Comparison of ENCODE assay signal across 11 mouse cellular contexts in the genomic region with DNA sequence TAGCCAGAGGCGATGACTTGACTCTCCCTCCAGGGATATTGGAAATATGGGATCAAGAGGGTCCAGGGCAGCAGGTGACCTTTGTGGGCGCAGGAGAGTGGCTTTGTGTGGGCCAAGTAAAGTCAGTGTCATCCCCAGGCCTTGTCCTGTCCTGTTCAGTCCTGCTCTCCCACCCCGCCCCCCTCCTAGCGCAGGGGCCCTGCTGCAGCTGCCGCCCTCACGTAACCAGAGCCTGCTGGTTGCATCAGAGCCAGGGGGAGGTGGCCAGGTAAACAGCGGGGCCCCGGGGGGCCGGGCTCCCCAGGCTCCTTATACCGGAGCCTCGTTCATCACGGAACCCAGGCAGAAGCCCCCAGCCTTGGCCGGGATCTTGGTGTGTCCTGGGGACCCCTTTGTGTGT. TPM values are rescaled to one million over a fixed set of nuclear protein-coding genes. Genes with fewer than 3 reads are reported as not detected.
A peak's percentile ranks its signal among the peaks of the same experiment; 100 is the strongest.
DNase-seq lines count a peak whose midpoint lies in the region; ATAC-seq and TF ChIP-seq lines count a peak whose summit lies in the region.
"Had no signal": no experiment of that assay in that cellular context is flagged by ENCODE, and none has a peak within 500 bp of the region (broad histone marks: within the 10 kb centered on the region; RNA-seq: fewer than 3 reads in every experiment).

No protein-coding gene starts in this region.

- no peak for TF ChIP-seq EP300 in liver, postnatal 0 days (IDR thresholded peaks at IDR 0.05; ENCODE audit: low read depth)

- DNase-seq in forebrain, embryonic 10.5 days (ENCODE audit: extremely low spot score, low spot score): no peak
- DNase-seq in forebrain, embryonic 14.5 days (ENCODE audit: low spot score): no peak
- DNase-seq in midbrain, embryonic 11.5 days (ENCODE audit: low spot score, missing footprints): peak; percentile 85
- DNase-seq in liver, postnatal 0 days: peak; percentile 61
- no peak for DNase-seq in layer of hippocampus, postnatal 14 days (ENCODE audit: low spot score in 2 of 2)
- DNase-seq: adrenal gland, postnatal 36 days; cerebellum, adult 2 months had no signal

- no peaks in the 10 kb centered on the region for H3K9me3 ChIP-seq in forebrain, embryonic 10.5 days
- no peaks in the 10 kb centered on the region for H3K9me3 ChIP-seq in forebrain, embryonic 14.5 days (replicated peaks; ENCODE audit: control insufficient read depth, low read length)
- no peaks in the 10 kb centered on the region for H3K9me3 ChIP-seq in midbrain, embryonic 11.5 days (ENCODE audit: control insufficient read depth, low read length)
- H3K9me3 ChIP-seq in midbrain, embryonic 16.5 days (replicated peaks; ENCODE audit: control insufficient read depth, low read length, poor library complexity, severe bottlenecking): no peaks in the 10 kb centered on the region
- no peaks in the 10 kb centered on the region for H3K9me3 ChIP-seq in hindbrain, embryonic 16.5 days (ENCODE audit: control insufficient read depth, low read length)
- no peaks in the 10 kb centered on the region for H3K9me3 ChIP-seq in liver, postnatal 0 days (ENCODE audit: low read length)
- no peaks in the 10 kb centered on the region for H3K9me3 ChIP-seq in forebrain, embryonic 16.5 days (ENCODE audit: control insufficient read depth, low read length)

- peaks cover 18% of the 10 kb centered on the region for H3K4me1 ChIP-seq in forebrain, embryonic 10.5 days
- H3K4me1 ChIP-seq in forebrain, embryonic 14.5 days (ENCODE audit: control insufficient read depth, insufficient read depth, low read length): no peaks in the 10 kb centered on the region
- H3K4me1 ChIP-seq in midbrain, embryonic 11.5 days (ENCODE audit: control insufficient read depth, insufficient read depth, low read length): peaks cover 4% of the 10 kb centered on the region
- peaks cover 5% of the 10 kb centered on the region for H3K4me1 ChIP-seq in midbrain, embryonic 16.5 days (ENCODE audit: control insufficient read depth, insufficient read depth, low read length)
- peaks cover 4% of the 10 kb centered on the region; the same call in 1 of the 2 replicates for H3K4me1 ChIP-seq in hindbrain, embryonic 16.5 days (ENCODE audit: control insufficient read depth, insufficient read depth, low read depth, low read length)
- peaks cover 5% of the 10 kb centered on the region for H3K4me1 ChIP-seq in liver, postnatal 0 days (ENCODE audit: insufficient read depth)
- peaks cover 4% of the 10 kb centered on the region for H3K4me1 ChIP-seq in forebrain, embryonic 16.5 days (replicated peaks; ENCODE audit: control insufficient read depth, insufficient read depth, low read length)

- TF ChIP-seq CTCF in liver, postnatal 0 days (IDR thresholded peaks at IDR 0.05; ENCODE audit: low read depth): no peak

- 0 out of 2 replicates have a peak overlapping the region, but pooled peaks have one; percentile 2 for H3K27ac ChIP-seq in forebrain, embryonic 10.5 days
- H3K27ac ChIP-seq in forebrain, embryonic 14.5 days (ENCODE audit: low read depth, low read length): no peak overlapping the region
- no peak overlapping the region for H3K27ac ChIP-seq in midbrain, embryonic 11.5 days (ENCODE audit: low read depth, low read length)
- no peak overlapping the region for H3K27ac ChIP-seq in midbrain, embryonic 16.5 days (ENCODE audit: low read length)
- no peak overlapping the region for H3K27ac ChIP-seq in hindbrain, embryonic 16.5 days (ENCODE audit: low read depth, low read length)
- H3K27ac ChIP-seq in liver, postnatal 0 days (ENCODE audit: low read depth): no peak overlapping the region
- H3K27ac ChIP-seq in forebrain, embryonic 16.5 days (ENCODE audit: low read length): no peak overlapping the region

- peaks cover 23% of the 10 kb centered on the region for H3K36me3 ChIP-seq in forebrain, embryonic 10.5 days (replicated peaks)
- peaks cover 22% of the 10 kb centered on the region for H3K36me3 ChIP-seq in forebrain, embryonic 14.5 days (ENCODE audit: control insufficient read depth, insufficient read depth, low read length)
- H3K36me3 ChIP-seq in midbrain, embryonic 11.5 days (ENCODE audit: control insufficient read depth, insufficient read depth, low read length): peaks cover 5% of the 10 kb centered on the region; the same call in 1 of the 2 replicates
- H3K36me3 ChIP-seq in midbrain, embryonic 16.5 days (ENCODE audit: control insufficient read depth, insufficient read depth, low read length): peaks cover 15% of the 10 kb centered on the region
- H3K36me3 ChIP-seq in hindbrain, embryonic 16.5 days (ENCODE audit: control insufficient read depth, insufficient read depth, low read length): peaks cover 20% of the 10 kb centered on the region
- H3K36me3 ChIP-seq in liver, postnatal 0 days (replicated peaks; ENCODE audit: insufficient read depth, low read length): peaks cover 12% of the 10 kb centered on the region
- H3K36me3 ChIP-seq in forebrain, embryonic 16.5 days (ENCODE audit: control insufficient read depth, insufficient read depth): peaks cover 6% of the 10 kb centered on the region

- no peak for ATAC-seq in forebrain, embryonic 14.5 days
- ATAC-seq in midbrain, embryonic 11.5 days (ENCODE audit: low FRiP score): no peak
- ATAC-seq in midbrain, embryonic 16.5 days: no peak
- no peak; the same call in 1 of the 2 replicates for ATAC-seq in hindbrain, embryonic 16.5 days
- ATAC-seq in liver, postnatal 0 days: peak; percentile 73
- no peak for ATAC-seq in forebrain, embryonic 16.5 days

- H3K9ac ChIP-seq in forebrain, embryonic 14.5 days (ENCODE audit: low read length): no peak overlapping the region
- H3K9ac ChIP-seq in midbrain, embryonic 11.5 days (ENCODE audit: low read length): no peak overlapping the region
- no peak overlapping the region for H3K9ac ChIP-seq in midbrain, embryonic 16.5 days (ENCODE audit: low read depth, low read length)
- H3K9ac ChIP-seq in hindbrain, embryonic 16.5 days (ENCODE audit: low read depth, low read length): peak overlapping the region; percentile 48
- H3K9ac ChIP-seq in liver, postnatal 0 days (replicated peaks): no peak overlapping the region
- H3K9ac ChIP-seq in forebrain, embryonic 16.5 days (replicated peaks; ENCODE audit: low read depth, low read length): no peak overlapping the region

- H3K27me3 ChIP-seq in forebrain, embryonic 10.5 days (ENCODE audit: poor library complexity, severe bottlenecking): peaks cover 39% of the 10 kb centered on the region
- H3K27me3 ChIP-seq in forebrain, embryonic 14.5 days (replicated peaks; ENCODE audit: control insufficient read depth, insufficient read depth, low read length): no peaks in the 10 kb centered on the region
- no peaks in the 10 kb centered on the region for H3K27me3 ChIP-seq in midbrain, embryonic 11.5 days (ENCODE audit: control insufficient read depth, insufficient read depth, low read length)
- H3K27me3 ChIP-seq in midbrain, embryonic 16.5 days (ENCODE audit: control insufficient read depth, insufficient read depth, low read depth, low read length): no peaks in the 10 kb centered on the region
- H3K27me3 ChIP-seq in hindbrain, embryonic 16.5 days (replicated peaks; ENCODE audit: control insufficient read depth, insufficient read depth, low read length): peaks cover 5% of the 10 kb centered on the region
- H3K27me3 ChIP-seq in liver, postnatal 0 days (ENCODE audit: insufficient read depth, low read length): no peaks in the 10 kb centered on the region
- no peaks in the 10 kb centered on the region for H3K27me3 ChIP-seq in forebrain, embryonic 16.5 days (replicated peaks; ENCODE audit: control insufficient read depth, insufficient read depth, low read length)

- 21% methylated on average over 13 of the region's 13 CpGs for WGBS in forebrain, embryonic 10.5 days
- WGBS in forebrain, embryonic 14.5 days: 16% methylated on average over 13 of the region's 13 CpGs
- WGBS in midbrain, embryonic 11.5 days: 18% methylated on average over 13 of the region's 13 CpGs
- WGBS in midbrain, embryonic 16.5 days: 15% methylated on average over 13 of the region's 13 CpGs
- 17% methylated on average over 13 of the region's 13 CpGs for WGBS in hindbrain, embryonic 16.5 days
- WGBS in liver, postnatal 0 days (ENCODE audit: insufficient replicate concordance): 25% methylated on average over 13 of the region's 13 CpGs
- 20% methylated on average over 13 of the region's 13 CpGs for WGBS in forebrain, embryonic 16.5 days

- no peak overlapping the region for H3K4me2 ChIP-seq in forebrain, embryonic 14.5 days (ENCODE audit: low read length)
- no peak overlapping the region for H3K4me2 ChIP-seq in midbrain, embryonic 11.5 days
- H3K4me2 ChIP-seq in midbrain, embryonic 16.5 days (ENCODE audit: low read length): no peak overlapping the region
- no peak overlapping the region for H3K4me2 ChIP-seq in hindbrain, embryonic 16.5 days (ENCODE audit: low read length)
- peak overlapping the region; percentile 39; the same call in 1 of the 2 replicates for H3K4me2 ChIP-seq in liver, postnatal 0 days (ENCODE audit: low read depth, low read length)
- no peak overlapping the region for H3K4me2 ChIP-seq in forebrain, embryonic 16.5 days (ENCODE audit: low read length)

- no peak overlapping the region for H3K4me3 ChIP-seq in forebrain, embryonic 10.5 days
- H3K4me3 ChIP-seq in forebrain, embryonic 14.5 days (ENCODE audit: low read depth, low read length): no peak overlapping the region
- no peak overlapping the region for H3K4me3 ChIP-seq in midbrain, embryonic 11.5 days (ENCODE audit: low read depth, low read length)
- H3K4me3 ChIP-seq in midbrain, embryonic 16.5 days (ENCODE audit: low read depth, low read length): no peak overlapping the region
- H3K4me3 ChIP-seq in hindbrain, embryonic 16.5 days (ENCODE audit: low read length): no peak overlapping the region
- H3K4me3 ChIP-seq in liver, postnatal 0 days (ENCODE audit: low read depth, low read length): no peak overlapping the region
- no peak overlapping the region for H3K4me3 ChIP-seq in forebrain, embryonic 16.5 days (replicated peaks; ENCODE audit: low read length)

RNA-seq across cellular contexts. Expression of a gene that starts 10.6 kb away (rescaled TPM):
- 0.71 and 0.74 TPM in 2 replicates for polyA plus RNA-seq in forebrain, embryonic 10.5 days (2016; fragmentation: Nextera tagmentation; extraction: Ambion mirVana)
- polyA plus RNA-seq in forebrain, embryonic 14.5 days (2014; fragmentation: Nextera tagmentation; extraction: Ambion mirVana): 0.30 and 0.77 TPM in 2 replicates
- polyA plus RNA-seq in midbrain, embryonic 11.5 days (2014; fragmentation: Nextera tagmentation; extraction: Ambion mirVana): 0.23 and 0.40 TPM in 2 replicates
- polyA plus RNA-seq in midbrain, embryonic 16.5 days (2015; fragmentation: Nextera tagmentation; extraction: Ambion mirVana): 0.51 and 0.73 TPM in 2 replicates
- polyA plus RNA-seq in hindbrain, embryonic 16.5 days (2015; fragmentation: Nextera tagmentation; extraction: Ambion mirVana): 0.85 and 1.2 TPM in 2 replicates
- 0.11 TPM in 1 of 2 replicates, not detected in the other for polyA plus RNA-seq in liver, postnatal 0 days (2015; fragmentation: Nextera tagmentation; extraction: Ambion mirVana)
- under 1 TPM; 0.29 to 0.41 TPM for total RNA-seq in layer of hippocampus, postnatal 14 days (2021)
- polyA plus RNA-seq in forebrain, embryonic 16.5 days (2015; fragmentation: Nextera tagmentation; extraction: Ambion mirVana): 0.34 and 0.81 TPM in 2 replicates
- total RNA-seq: megakaryocyte progenitor cell, adult 5-6 weeks had no signal

RNA-seq across cellular contexts. Expression of a gene that starts 10.9 kb away (rescaled TPM):
- polyA plus RNA-seq in forebrain, embryonic 10.5 days (2016; fragmentation: Nextera tagmentation; extraction: Ambion mirVana): 38.5 and 41.6 TPM in 2 replicates
- polyA plus RNA-seq in forebrain, embryonic 14.5 days (2014; fragmentation: Nextera tagmentation; extraction: Ambion mirVana): 66.2 and 76.7 TPM in 2 replicates
- polyA plus RNA-seq in midbrain, embryonic 11.5 days (2014; fragmentation: Nextera tagmentation; extraction: Ambion mirVana): 37.4 and 41.3 TPM in 2 replicates
- polyA plus RNA-seq in midbrain, embryonic 16.5 days (2015; fragmentation: Nextera tagmentation; extraction: Ambion mirVana): 48.7 and 55.5 TPM in 2 replicates
- polyA plus RNA-seq in hindbrain, embryonic 16.5 days (2015; fragmentation: Nextera tagmentation; extraction: Ambion mirVana): 56.4 and 57.1 TPM in 2 replicates
- 17.6 and 18.8 TPM in 2 replicates for polyA plus RNA-seq in liver, postnatal 0 days (2015; fragmentation: Nextera tagmentation; extraction: Ambion mirVana)
- 10 to 100 TPM; 42.0 to 44.1 TPM for total RNA-seq in layer of hippocampus, postnatal 14 days (2021)
- polyA plus RNA-seq in forebrain, embryonic 16.5 days (2015; fragmentation: Nextera tagmentation; extraction: Ambion mirVana): 48.1 and 60.0 TPM in 2 replicates

RNA-seq across cellular contexts. Expression of a gene that starts 11.2 kb away (rescaled TPM):
- polyA plus RNA-seq in forebrain, embryonic 10.5 days (2016; fragmentation: Nextera tagmentation; extraction: Ambion mirVana): 17.1 and 19.2 TPM in 2 replicates
- polyA plus RNA-seq in forebrain, embryonic 14.5 days (2014; fragmentation: Nextera tagmentation; extraction: Ambion mirVana): 8.7 and 9.2 TPM in 2 replicates
- 10.8 and 11.7 TPM in 2 replicates for polyA plus RNA-seq in midbrain, embryonic 11.5 days (2014; fragmentation: Nextera tagmentation; extraction: Ambion mirVana)
- polyA plus RNA-seq in midbrain, embryonic 16.5 days (2015; fragmentation: Nextera tagmentation; extraction: Ambion mirVana): 10.7 and 11.8 TPM in 2 replicates
- polyA plus RNA-seq in hindbrain, embryonic 16.5 days (2015; fragmentation: Nextera tagmentation; extraction: Ambion mirVana): 12.3 and 12.5 TPM in 2 replicates
- polyA plus RNA-seq in liver, postnatal 0 days (2015; fragmentation: Nextera tagmentation; extraction: Ambion mirVana): 3.6 TPM in 2 replicates
- total RNA-seq in layer of hippocampus, postnatal 14 days (2021): 10 to 100 TPM in 1 of 2 experiments, 1 to 10 TPM in 1; 9.9 to 12.6 TPM
- polyA plus RNA-seq in forebrain, embryonic 16.5 days (2015; fragmentation: Nextera tagmentation; extraction: Ambion mirVana): 10.5 and 14.4 TPM in 2 replicates

RNA-seq across cellular contexts. Expression of a gene that starts 19.0 kb away (rescaled TPM):
- polyA plus RNA-seq in forebrain, embryonic 10.5 days (2016; fragmentation: Nextera tagmentation; extraction: Ambion mirVana): 35.7 and 37.9 TPM in 2 replicates
- polyA plus RNA-seq in forebrain, embryonic 14.5 days (2014; fragmentation: Nextera tagmentation; extraction: Ambion mirVana): 41.4 and 46.0 TPM in 2 replicates
- 14.3 and 16.9 TPM in 2 replicates for polyA plus RNA-seq in midbrain, embryonic 11.5 days (2014; fragmentation: Nextera tagmentation; extraction: Ambion mirVana)
- 35.0 and 38.2 TPM in 2 replicates for polyA plus RNA-seq in midbrain, embryonic 16.5 days (2015; fragmentation: Nextera tagmentation; extraction: Ambion mirVana)
- 46.7 and 51.6 TPM in 2 replicates for polyA plus RNA-seq in hindbrain, embryonic 16.5 days (2015; fragmentation: Nextera tagmentation; extraction: Ambion mirVana)
- 13.5 and 14.9 TPM in 2 replicates for polyA plus RNA-seq in liver, postnatal 0 days (2015; fragmentation: Nextera tagmentation; extraction: Ambion mirVana)
- 10 to 100 TPM; 26.9 to 31.2 TPM for total RNA-seq in layer of hippocampus, postnatal 14 days (2021)
- 44.0 and 44.8 TPM in 2 replicates for polyA plus RNA-seq in forebrain, embryonic 16.5 days (2015; fragmentation: Nextera tagmentation; extraction: Ambion mirVana)

RNA-seq across cellular contexts. Expression of a gene that starts 22.0 kb away (rescaled TPM):
- polyA plus RNA-seq in forebrain, embryonic 10.5 days (2016; fragmentation: Nextera tagmentation; extraction: Ambion mirVana): 68.8 and 70.2 TPM in 2 replicates
- 36.7 and 40.8 TPM in 2 replicates for polyA plus RNA-seq in forebrain, embryonic 14.5 days (2014; fragmentation: Nextera tagmentation; extraction: Ambion mirVana)
- 28.6 and 33.3 TPM in 2 replicates for polyA plus RNA-seq in midbrain, embryonic 11.5 days (2014; fragmentation: Nextera tagmentation; extraction: Ambion mirVana)
- 51.0 and 54.5 TPM in 2 replicates for polyA plus RNA-seq in midbrain, embryonic 16.5 days (2015; fragmentation: Nextera tagmentation; extraction: Ambion mirVana)
- polyA plus RNA-seq in hindbrain, embryonic 16.5 days (2015; fragmentation: Nextera tagmentation; extraction: Ambion mirVana): 54.2 and 57.4 TPM in 2 replicates
- polyA plus RNA-seq in liver, postnatal 0 days (2015; fragmentation: Nextera tagmentation; extraction: Ambion mirVana): 17.3 and 20.2 TPM in 2 replicates
- 10 to 100 TPM; 46.1 to 49.4 TPM for total RNA-seq in layer of hippocampus, postnatal 14 days (2021)
- 58.4 and 67.7 TPM in 2 replicates for polyA plus RNA-seq in forebrain, embryonic 16.5 days (2015; fragmentation: Nextera tagmentation; extraction: Ambion mirVana)

Comparison
In these comparisons a context has a peak if more than half of its experiments do, and no peak if none do; other contexts are left out.
1. DNase-seq: peak in midbrain, embryonic 11.5 days (single experiment) and liver, postnatal 0 days (single experiment); none in forebrain, embryonic 10.5 days (single experiment), forebrain, embryonic 14.5 days (single experiment) and layer of hippocampus, postnatal 14 days (0 of 2).